1 mouse cellular context compared by ENCODE assay signal in the genomic region with DNA sequence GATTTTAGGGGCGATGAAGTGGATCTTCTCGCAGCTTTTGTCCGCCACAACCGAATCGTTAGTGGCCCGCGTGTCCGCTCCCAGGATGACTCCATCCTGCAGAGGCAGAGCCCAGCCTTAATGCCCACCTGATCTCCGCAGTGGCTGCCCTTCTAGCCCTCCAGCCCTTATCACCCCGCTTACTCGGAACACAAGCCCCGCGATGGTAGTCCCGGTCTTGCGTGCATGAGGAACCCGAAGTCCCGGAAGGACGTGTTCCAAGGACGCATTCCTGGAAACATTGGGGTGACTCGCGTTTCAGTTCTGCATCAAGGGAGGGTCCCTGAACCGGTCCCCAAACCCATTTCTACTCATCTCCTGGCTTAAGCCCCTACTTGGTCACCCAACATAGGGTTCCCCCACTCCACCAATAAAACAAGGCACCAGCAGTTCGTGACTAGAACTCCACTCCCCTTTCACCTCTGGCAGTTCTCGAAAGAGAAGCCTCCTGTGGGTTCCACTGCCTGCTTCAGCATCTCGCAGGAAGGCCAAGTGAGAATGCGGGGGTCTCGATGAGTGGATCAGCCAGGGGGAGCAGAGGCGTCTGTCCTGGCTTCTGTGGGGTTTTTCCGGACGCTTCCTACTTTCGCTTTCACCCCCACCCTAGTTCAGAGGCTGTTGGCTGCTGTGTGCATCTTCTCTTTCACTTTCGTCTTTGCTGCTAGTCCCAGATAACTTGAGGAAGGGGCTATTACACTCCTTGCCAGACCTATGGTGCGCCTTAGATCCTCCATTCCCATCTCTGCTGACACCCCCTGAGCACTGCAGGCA.
TF ChIP-seq lines count a peak whose summit lies in the region.

No protein-coding gene starts in this region.

TF ChIP-seq in MEL, 35 proteins besides CTCF, POLR2A, EP300 and RAD21:
- TF ChIP-seq TBP (IDR thresholded peaks at IDR 0.05; ENCODE audit: low read depth, low read length) = peak; percentile 67
- TF ChIP-seq HCFC1 (IDR thresholded peaks at IDR 0.05; ENCODE audit: low read depth, low read length) = peak; percentile 28
- TF ChIP-seq NELFE (IDR thresholded peaks at IDR 0.05; ENCODE audit: low read depth, low read length) = peak; percentile 45
- TF ChIP-seq POLR2AphosphoS2 (IDR thresholded peaks at IDR 0.05; ENCODE audit: low read length) = no peak
- TF ChIP-seq UBTF (IDR thresholded peaks at IDR 0.05; ENCODE audit: borderline replicate concordance, insufficient read depth, low read depth, low read length) = peak; percentile 70; the same call in 1 of the 2 replicates
- 0 out of 2 replicates have a peak, but pooled peaks have one; percentile 21 for TF ChIP-seq ELF1 (IDR thresholded peaks at IDR 0.05; ENCODE audit: low read depth, low read length)
- TF ChIP-seq SMC3 (IDR thresholded peaks at IDR 0.05; ENCODE audit: low read depth, low read length) = 0 out of 2 replicates have a peak, but pooled peaks have one; percentile 1
- TF ChIP-seq E2F4 (IDR thresholded peaks at IDR 0.05; ENCODE audit: borderline replicate concordance, low read depth, low read length) = no peak
- 0 out of 2 replicates have a peak, but pooled peaks have one; percentile 1 for TF ChIP-seq ETS1 (IDR thresholded peaks at IDR 0.05; ENCODE audit: low read depth, low read length)
